Mouse (Mus musculus) B cell, adult (primary cell): ENCODE measurements around the gene Rbm4. TPM values are rescaled to one million over a fixed set of nuclear protein-coding genes. Genes with fewer than 3 reads are reported as not detected.

Source experiments
- total RNA-seq: library from RNA; stranded (reverse); gene quantifications from 4 replicates; pipeline ENCODE4 v1.2.4, GENCODE M21; 2023; ENCODE audit not compliant: inconsistent age

Gene Rbm4
- 66.4 to 76.6 TPM (median 70.6 TPM) in 4 replicates for total RNA-seq

GRCm38 (mm10) chr19:4793831-4794422 lies at the start of gene Rbm4:
Gene Rbm4, minus strand, starts transcription at chr19:4793901.

GRCm38 (mm10) chr19:4839149-4839548 lies 45.4 kb upstream of the Rbm4 start, which contains the start of the genes Ccs and Ccdc87:
Gene Ccs, minus strand, starts transcription at chr19:4839332.
Gene Ccdc87, plus strand, starts transcription at chr19:4839366.

GRCm38 (mm10) chr19:4811063-4811908 lies 17.6 kb upstream of the Rbm4 start, which contains the start of the genes Gm21992 and Rbm14:
Gene Gm21992, minus strand, starts transcription at chr19:4811612.
Gene Rbm14, minus strand, starts transcription at chr19:4811634.

GRCm38 (mm10) chr19:4756193-4756911 lies 37.3 kb downstream of the Rbm4 start, which contains the start of gene Rbm4b:
Gene Rbm4b, plus strand, starts transcription at chr19:4756497.

Other genes with a start within 250 kb of the Rbm4 start
- 0.16 to 0.33 TPM (median 0.29 TPM) in 4 replicates for gene Lrfn4, start 178.2 kb downstream of the Rbm4 start, total RNA-seq
- 53.6 to 54.6 TPM (median 54.2 TPM) in 4 replicates for gene Rce1, start 168.3 kb downstream of the Rbm4 start, total RNA-seq
- not detected in 4 replicates for gene Gm960, start 95.2 kb downstream of the Rbm4 start, total RNA-seq
- not detected in 4 replicates for gene Sptbn2, start 82.7 kb downstream of the Rbm4 start, total RNA-seq
- gene Rbm4b, start 37.4 kb downstream of the Rbm4 start, total RNA-seq, result 22.8 to 27.2 TPM (median 23.0 TPM) in 4 replicates
- 28.2 to 42.1 TPM (median 30.4 TPM) in 4 replicates for gene Gm21992, start 17.7 kb upstream of the Rbm4 start, total RNA-seq
- 68.5 to 90.5 TPM (median 73.1 TPM) in 4 replicates for gene Rbm14, start 17.7 kb upstream of the Rbm4 start, total RNA-seq
- 22.2 to 26.6 TPM (median 24.0 TPM) in 4 replicates for gene Ccs, start 45.4 kb upstream of the Rbm4 start, total RNA-seq
- gene Ccdc87, start 45.5 kb upstream of the Rbm4 start, total RNA-seq, result not detected in 4 replicates
- 0.63 to 1.5 TPM (median 1.4 TPM) in 3 of 4 replicates, not detected in the other for gene Ctsf, start 61.2 kb upstream of the Rbm4 start, total RNA-seq
- gene Actn3, start 84.0 kb upstream of the Rbm4 start, total RNA-seq, result not detected in 4 replicates
- gene Zdhhc24, start 84.8 kb upstream of the Rbm4 start, total RNA-seq, result 7.2 to 12.1 TPM (median 9.8 TPM) in 4 replicates
- 2.5 to 5.7 TPM (median 2.9 TPM) in 4 replicates for gene Bbs1, start 112.7 kb upstream of the Rbm4 start, total RNA-seq
- gene Dpp3, start 134.4 kb upstream of the Rbm4 start, total RNA-seq, result 71.4 to 78.7 TPM (median 76.1 TPM) in 4 replicates
- 1.1 to 4.0 TPM (median 1.6 TPM) in 4 replicates for gene Peli3, start 149.2 kb upstream of the Rbm4 start, total RNA-seq
- 31.3 to 42.8 TPM (median 37.5 TPM) in 4 replicates for gene Mrpl11, start 168.2 kb upstream of the Rbm4 start, total RNA-seq
- gene Npas4, start 196.4 kb upstream of the Rbm4 start, total RNA-seq, result 0.22 TPM in 1 of 4 replicates, not detected in the others
- gene Slc29a2, start 230.0 kb upstream of the Rbm4 start, total RNA-seq, result 2.3 to 4.6 TPM (median 3.6 TPM) in 4 replicates
- gene B4gat1, start 244.9 kb upstream of the Rbm4 start, total RNA-seq, result 1.0 to 3.7 TPM (median 2.2 TPM) in 4 replicates
- gene AC124502.3, start 245.0 kb upstream of the Rbm4 start, total RNA-seq, result 2.1 to 4.3 TPM (median 3.1 TPM) in 4 replicates
- gene Brms1, start 247.5 kb upstream of the Rbm4 start, total RNA-seq, result 59.2 to 67.2 TPM (median 63.0 TPM) in 4 replicates